Mouse (Mus musculus) myocyte (in vitro differentiated cells): ENCODE data around the gene Fcer2a. TPM values are rescaled to one million over a fixed set of nuclear protein-coding genes. Genes with fewer than 3 reads are reported as not detected.

Experiments
- polyA plus RNA-seq: library from polyadenylated mRNA; unstranded; fragments of >200 nt; fragmentation: generic; extraction: Trizol; gene quantifications from one replicate; pipeline ENCODE4 v1.2.1, GENCODE M21; 2012; ENCODE audit warnings: missing spikeins

The Fcer2a gene
- polyA plus RNA-seq, 1 experiment = 0.02 TPM

Other genes starting within 250 kb of the Fcer2a start
- 5.5 TPM for gene Pex11g, start 226.5 kb downstream of the Fcer2a start, polyA plus RNA-seq
- gene Tex45, start 223.3 kb downstream of the Fcer2a start, polyA plus RNA-seq = not detected
- gene Zfp358, start 201.0 kb downstream of the Fcer2a start, polyA plus RNA-seq = 29.2 TPM
- gene Mcoln1, start 193.7 kb downstream of the Fcer2a start, polyA plus RNA-seq = 44.1 TPM
- gene Pnpla6, start 178.8 kb downstream of the Fcer2a start, polyA plus RNA-seq = 14.8 TPM
- gene C330021F23Rik, start 126.2 kb downstream of the Fcer2a start, polyA plus RNA-seq = 0.05 TPM
- 0.05 TPM for gene Camsap3, start 106.9 kb downstream of the Fcer2a start, polyA plus RNA-seq
- gene Xab2, start 72.9 kb downstream of the Fcer2a start, polyA plus RNA-seq = 44.6 TPM
- 51.7 TPM for gene Pet100, start 72.6 kb downstream of the Fcer2a start, polyA plus RNA-seq
- 0.62 TPM for gene Pcp2, start 68.6 kb downstream of the Fcer2a start, polyA plus RNA-seq
- 7.7 TPM for gene Stxbp2, start 63.2 kb downstream of the Fcer2a start, polyA plus RNA-seq
- not detected for gene Retn, start 38.4 kb downstream of the Fcer2a start, polyA plus RNA-seq
- not detected for gene Mcemp1, start 28.4 kb downstream of the Fcer2a start, polyA plus RNA-seq
- gene Fcor, start 21.8 kb downstream of the Fcer2a start, polyA plus RNA-seq = 0.32 TPM
- 35.8 TPM for gene Trappc5, start 17.9 kb downstream of the Fcer2a start, polyA plus RNA-seq
- gene Clec4g, start 26.5 kb upstream of the Fcer2a start, polyA plus RNA-seq = not detected
- not detected for gene Cd209a, start 54.8 kb upstream of the Fcer2a start, polyA plus RNA-seq
- not detected for gene Cd209e, start 160.1 kb upstream of the Fcer2a start, polyA plus RNA-seq
- gene Cd209d, start 184.4 kb upstream of the Fcer2a start, polyA plus RNA-seq = not detected
- not detected for gene Cd209b, start 232.7 kb upstream of the Fcer2a start, polyA plus RNA-seq